Mouse (Mus musculus) monocyte, adult 59 days (primary cell): ENCODE measurements around the gene Rbms3. TPM values are rescaled to one million over a fixed set of nuclear protein-coding genes. Genes with fewer than 3 reads are reported as not detected.

Experiments used
- total RNA-seq, 2 experiments: library from RNA; stranded (reverse); gene quantifications; one replicate each; pipeline ENCODE4 v1.2.4; 2023

The Rbms3 gene
- under 1 TPM in 1 of 2 experiments, not detected in 1; 0.10 TPM for total RNA-seq

DNA sequence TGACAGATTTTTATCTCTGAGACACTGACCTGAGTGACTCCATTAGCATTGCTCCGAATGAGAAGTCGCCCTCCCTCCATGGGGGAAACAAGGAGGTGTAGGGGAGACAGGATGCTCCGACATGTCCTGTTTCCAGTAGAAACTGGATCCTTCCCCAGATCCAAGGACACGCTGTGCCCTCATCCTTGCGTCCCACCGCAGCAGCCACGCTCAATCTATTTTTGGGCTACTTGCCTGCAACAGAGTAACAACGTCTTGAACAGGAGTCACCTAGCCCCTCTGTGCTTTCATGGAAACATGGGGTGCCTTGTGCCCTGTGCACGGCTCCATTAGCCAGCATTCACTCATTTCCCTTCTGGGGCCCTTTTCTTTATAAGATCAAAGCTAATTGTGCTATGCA, at the start of gene Rbms3:
TSS of gene Rbms3 (minus strand) at position 143 of the 400 bp plus-strand sequence.

